Mouse (Mus musculus) right cerebral cortex, adult 2 months (tissue): ENCODE measurements around the gene Clasrp.

Source experiments
- DNase-seq, 2 experiments: peaks; one replicate each; pipeline ENCODE4 v3.0.0; 2021 to 2022; ENCODE audit warnings: low spot score in 2 of 2

Gene Clasrp

GRCm38 (mm10) chr7:19532240-19532639 lies 72.0 kb downstream of the Clasrp start:
- no peak for DNase-seq

GRCm38 (mm10) chr7:19531077-19531476 lies 73.2 kb downstream of the Clasrp start:
- DNase-seq = no peak
